Mouse (Mus musculus): ENCODE measurements around the gene Gm2a.
"Not testable (repeated sequence)": the region's sequence is repeated elsewhere in the genome, so short reads cannot be mapped to it uniquely, and the experiment has no call there.

Gm2a gene

GRCm38 (mm10) chr11:55097463-55098188 lies at the start of gene Gm2a:
Gm2a (plus strand) TSS chr11:55098115.
- DNase-seq: peak; percentile 89

GRCm38 (mm10) chr11:55050837-55051510 lies 46.9 kb upstream of the Gm2a start:
- DNase-seq: no peak

- DNase-seq: no peak
Measured at GRCm38 (mm10) chr11:55057511-55057910, 40.4 kb upstream of the Gm2a start.

GRCm38 (mm10) chr11:55060802-55061201 lies 37.1 kb upstream of the Gm2a start:
- DNase-seq: no peak

DNA sequence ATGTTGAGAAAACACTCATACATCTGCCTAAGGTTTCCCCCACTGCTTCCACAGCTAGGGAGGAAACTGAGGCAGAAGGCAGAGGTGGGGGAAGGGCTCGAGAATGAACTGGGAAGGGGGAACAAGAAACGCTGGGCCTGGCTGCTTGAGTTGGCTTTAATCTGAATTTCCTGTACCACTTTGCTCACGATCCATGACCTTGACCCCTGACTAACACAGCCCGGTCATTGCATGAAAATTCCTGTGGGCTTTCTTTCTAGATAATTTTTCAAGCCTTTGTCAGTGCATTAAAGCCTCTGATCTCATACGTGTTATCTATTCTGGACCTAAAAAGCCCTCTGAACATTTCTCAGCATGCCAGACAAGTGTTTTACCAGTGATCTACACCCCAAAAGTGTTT lies 35.1 kb upstream of the Gm2a start:
- no peak for DNase-seq

GRCm38 (mm10) chr11:55066921-55067320 lies 31.0 kb upstream of the Gm2a start:
- DNase-seq: no peak

DNA sequence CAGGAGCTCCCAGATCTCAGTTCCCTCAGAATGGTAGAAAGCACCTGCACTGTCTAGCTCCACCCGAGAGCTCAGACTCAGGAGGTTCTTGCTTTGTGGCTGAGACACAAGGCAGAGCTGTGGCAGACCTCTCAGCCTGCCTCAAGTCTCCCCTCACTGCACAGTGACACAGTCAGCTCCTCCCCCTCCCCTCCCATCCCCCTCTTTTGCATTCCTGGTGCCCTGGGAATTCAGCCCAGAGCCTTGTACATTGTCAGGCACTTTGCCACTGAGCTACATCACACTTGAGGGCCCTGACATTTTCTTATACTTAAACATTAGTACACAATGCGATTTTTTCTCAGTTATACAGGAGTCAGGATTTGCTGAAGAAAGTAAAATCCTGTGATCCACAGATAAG lies 28.9 kb upstream of the Gm2a start:
- DNase-seq: no peak

- DNase-seq: no peak
Measured at GRCm38 (mm10) chr11:55071344-55071743, 26.6 kb upstream of the Gm2a start.

- DNase-seq: no peak
Measured at GRCm38 (mm10) chr11:55072467-55072866, 25.4 kb upstream of the Gm2a start.

- DNase-seq: no peak
Measured at GRCm38 (mm10) chr11:55073191-55073590, 24.7 kb upstream of the Gm2a start.

- peak; percentile 12 for DNase-seq
Measured at GRCm38 (mm10) chr11:55075602-55076001, 22.3 kb upstream of the Gm2a start.

DNA sequence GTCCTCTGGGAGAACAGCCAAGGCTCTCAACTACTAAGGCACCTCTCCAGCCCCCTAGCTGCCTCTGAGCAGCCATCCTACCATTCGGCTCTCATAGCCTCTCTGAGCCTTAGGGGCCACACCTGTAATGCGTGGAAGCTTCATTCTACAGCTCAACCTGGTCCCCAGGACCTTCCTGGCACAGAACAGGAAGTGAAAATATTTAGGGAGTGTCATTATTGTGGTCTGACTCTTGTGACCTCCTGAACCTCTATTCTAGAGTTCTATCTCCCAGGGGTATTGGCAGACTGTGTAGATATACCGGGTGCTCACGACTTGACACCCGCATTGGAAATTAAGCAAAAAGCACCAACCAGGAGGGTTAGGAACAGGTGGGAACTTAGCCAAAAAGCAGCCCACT lies 21.7 kb upstream of the Gm2a start:
- no peak for DNase-seq

DNA sequence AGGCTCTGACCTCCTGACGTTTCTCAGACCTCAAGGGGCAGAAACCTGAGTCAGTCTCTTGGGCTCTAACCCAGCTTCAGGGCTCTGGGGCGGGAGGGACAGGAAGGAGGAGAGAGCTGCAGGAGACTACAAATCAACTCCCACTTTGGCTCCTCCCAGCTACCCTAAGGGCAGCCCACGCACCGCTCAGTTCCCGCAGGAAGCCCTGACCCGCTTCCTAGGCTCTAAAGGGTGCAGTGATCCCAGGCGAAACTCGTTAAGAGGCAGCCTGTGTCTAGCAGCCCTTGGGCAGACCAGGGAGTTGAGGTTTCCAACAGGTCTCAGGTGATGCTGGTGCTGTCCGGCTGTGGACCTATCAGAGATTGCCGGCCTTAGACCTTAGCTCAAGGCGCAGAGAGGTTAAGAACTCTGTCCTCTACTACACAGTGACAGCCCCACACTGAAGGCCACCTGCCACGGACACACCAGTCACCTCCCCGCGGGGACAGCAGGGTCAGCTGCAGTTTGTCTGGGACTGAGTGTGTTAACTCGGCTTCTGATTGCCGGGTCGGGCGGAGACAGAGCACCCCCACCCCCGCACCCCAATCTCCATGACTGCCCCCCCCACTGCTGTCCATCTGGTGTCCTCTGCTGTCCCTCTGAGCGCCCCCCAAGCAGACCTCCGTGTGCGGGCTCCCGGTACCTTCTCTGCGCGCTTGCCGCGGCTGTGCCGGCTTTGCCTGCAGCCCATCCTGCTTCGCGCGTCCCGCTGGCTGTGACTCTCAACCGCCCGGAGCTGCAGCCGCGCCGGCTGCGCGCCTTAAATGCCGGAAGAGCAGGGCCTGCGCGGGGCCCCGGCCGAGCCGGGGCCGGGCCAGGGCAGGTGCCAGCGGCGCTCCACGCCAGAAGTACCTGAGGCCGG lies 20.3 kb upstream of the Gm2a start, which contains the start of gene Ccdc69:
Gene Ccdc69 (minus strand): TSS at position 801 of the 901 bp plus-strand sequence.
- peak; percentile 32 for DNase-seq

DNA sequence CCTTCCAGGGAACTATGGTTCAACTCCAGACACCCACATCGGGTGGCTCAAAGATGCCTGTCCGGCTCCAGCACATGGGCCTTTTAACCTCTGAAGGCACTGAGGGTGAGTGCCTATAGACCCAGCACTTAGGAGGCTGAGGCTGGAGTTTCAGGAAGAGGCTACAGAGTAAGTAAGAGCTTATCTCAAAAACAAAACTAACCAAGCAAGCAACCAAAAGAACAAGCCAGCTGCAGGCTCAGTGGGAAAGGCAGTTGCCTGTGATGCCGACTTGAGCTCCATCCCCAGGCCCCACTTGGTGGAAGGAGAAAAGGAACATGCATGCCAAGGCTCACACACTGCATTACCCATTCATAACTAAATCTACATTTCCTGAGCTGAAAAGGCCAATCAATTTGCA lies 19.4 kb upstream of the Gm2a start:
- no peak for DNase-seq

GRCm38 (mm10) chr11:55079180-55079579 lies 18.7 kb upstream of the Gm2a start:
- DNase-seq: no peak

DNA sequence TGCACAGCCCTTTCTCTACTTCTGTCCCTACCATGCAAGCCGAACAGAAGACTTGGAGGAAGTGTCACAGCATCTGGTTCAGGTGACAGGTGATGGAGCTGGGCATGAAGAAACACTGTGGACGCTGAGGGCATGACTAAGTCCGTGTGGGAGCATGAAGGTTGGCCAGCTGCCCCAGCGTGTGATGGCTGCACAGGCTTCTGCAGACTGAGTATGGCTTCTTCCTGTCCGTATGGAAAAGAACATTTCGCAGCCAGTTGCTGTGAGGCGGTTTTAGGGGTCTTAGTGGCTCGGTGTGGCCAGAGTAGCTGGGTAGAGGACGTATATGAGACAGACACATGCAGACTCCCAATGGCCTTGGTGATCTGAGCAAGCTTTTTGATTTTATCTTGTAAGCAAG lies 16.7 kb upstream of the Gm2a start:
- no peak for DNase-seq

DNA sequence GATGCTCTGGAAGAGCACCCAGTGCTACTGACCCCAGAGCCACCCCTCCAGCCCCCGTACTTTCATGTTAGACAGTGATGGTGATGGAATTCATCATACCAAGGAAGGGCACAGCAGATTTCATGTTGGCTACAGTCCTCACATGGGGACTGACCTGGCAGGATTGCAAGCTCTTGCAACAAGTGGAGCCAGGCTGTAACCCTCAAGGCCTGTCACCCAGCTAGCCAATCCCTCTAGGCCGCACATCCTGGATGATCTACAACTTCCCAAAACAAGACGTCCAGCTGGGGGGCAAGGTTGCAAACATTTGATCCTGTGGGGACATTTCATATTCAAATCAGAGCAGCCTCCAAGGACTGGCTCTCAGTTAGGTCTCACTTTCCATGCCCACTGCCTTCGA lies 13.3 kb upstream of the Gm2a start:
- DNase-seq: no peak

DNA sequence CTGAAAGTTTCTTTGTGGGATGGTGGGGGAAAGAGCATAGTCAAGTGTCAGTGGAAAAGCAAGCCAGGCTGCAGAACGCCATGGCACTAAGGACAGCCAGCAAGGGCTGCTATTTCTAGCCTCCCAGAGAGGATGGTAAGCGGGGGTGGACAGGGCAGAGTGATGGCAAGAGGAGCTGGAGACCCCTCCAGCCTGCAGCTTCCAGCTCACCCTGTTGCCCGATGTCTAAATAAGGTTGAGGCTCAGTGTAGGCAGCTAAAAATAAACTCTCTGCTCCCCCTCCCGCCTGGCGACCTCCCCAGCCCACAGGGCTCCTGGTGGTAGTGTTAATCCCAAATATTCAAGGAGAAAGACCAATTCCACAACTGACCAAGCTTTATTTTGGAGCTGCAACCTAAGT lies 12.5 kb upstream of the Gm2a start:
- no peak for DNase-seq

DNA sequence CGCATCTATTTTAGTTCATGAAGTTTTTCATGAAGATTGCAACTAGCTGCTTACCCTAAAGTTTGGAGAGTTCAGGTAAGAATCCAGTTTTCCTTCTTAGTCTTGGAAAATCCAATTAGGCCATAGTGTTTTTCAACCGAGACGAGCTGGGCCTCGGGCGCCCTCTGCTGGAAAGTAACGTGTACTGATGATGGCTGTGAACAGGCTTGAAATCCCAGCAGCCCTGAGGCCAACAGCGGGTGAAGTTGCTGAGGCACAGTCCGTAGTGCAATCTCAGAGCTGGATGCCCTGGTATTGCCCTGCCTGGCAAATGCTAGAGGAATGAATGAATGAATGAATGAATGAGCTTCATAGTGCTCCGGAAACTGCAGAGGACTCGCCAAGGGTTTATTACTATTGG lies 10.9 kb upstream of the Gm2a start:
- peak; percentile 71 for DNase-seq

- DNase-seq: no peak
Measured at GRCm38 (mm10) chr11:55089892-55090291, 8.0 kb upstream of the Gm2a start.

DNA sequence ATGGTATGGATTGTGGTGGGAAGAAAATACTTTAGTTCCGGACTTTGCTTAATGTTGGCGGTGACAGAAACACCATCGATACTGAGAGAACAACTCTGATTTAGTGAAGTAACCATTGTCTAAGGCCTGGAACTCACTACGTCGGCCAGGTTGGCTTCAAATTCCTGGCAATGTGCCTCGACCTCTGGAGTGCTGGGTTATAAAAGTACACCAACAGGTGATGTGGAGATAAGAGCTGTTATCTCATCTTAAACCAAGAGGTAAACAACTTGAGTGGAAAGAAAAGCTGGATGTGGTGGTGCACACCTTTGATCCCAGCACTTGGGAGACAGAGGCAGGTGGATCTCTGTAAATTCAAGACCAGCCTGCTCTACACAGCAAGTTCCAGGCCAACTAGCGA lies 4.8 kb upstream of the Gm2a start:
- no peak for DNase-seq

DNA sequence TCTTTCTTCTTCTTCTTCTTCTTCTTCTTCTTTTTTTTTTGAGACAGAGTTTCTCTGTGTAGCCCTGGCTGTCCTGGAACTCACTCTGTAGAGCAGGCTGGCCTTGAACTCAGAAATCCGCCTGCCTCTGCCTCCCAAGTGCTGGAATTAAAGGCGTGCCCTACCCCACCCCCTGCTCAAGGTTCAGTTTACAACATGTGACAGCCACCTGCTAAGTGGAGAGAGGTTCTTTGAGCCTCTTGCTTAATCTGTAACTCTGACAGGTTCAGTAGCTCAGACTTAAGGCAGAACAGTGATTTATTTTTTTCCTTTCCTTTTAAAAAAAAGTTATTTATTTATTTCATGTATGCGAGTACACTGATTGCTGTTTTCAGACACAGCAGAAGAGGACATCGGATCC lies 1.6 kb upstream of the Gm2a start:
- not testable (repeated sequence) for DNase-seq

- no peak for DNase-seq
Measured at GRCm38 (mm10) chr11:55096731-55097462, 1.0 kb upstream of the Gm2a start.

Data from right cerebral cortex, postnatal 14 days (tissue).